Mouse (Mus musculus): Measurements from ENCODE around the gene Pou2f1. TPM values are rescaled to one million over a fixed set of nuclear protein-coding genes. Genes with fewer than 3 reads are reported as not detected.

Gene Pou2f1
- polyA plus RNA-seq, 1 experiment, result 6.3 TPM

- TF ChIP-seq POLR2A (IDR thresholded peaks at IDR 0.05; ENCODE audit: low read depth, low read length), result no peak
- TF ChIP-seq CTCF (IDR thresholded peaks at IDR 0.05; ENCODE audit: borderline replicate concordance, insufficient read depth, low read length), result no peak
- H3K27ac ChIP-seq (ENCODE audit: insufficient read depth, low read length), result no peak overlapping the region
- H3K4me3 ChIP-seq (ENCODE audit: insufficient read depth, low read length), result no peak overlapping the region
- H3K4me1 ChIP-seq (ENCODE audit: control insufficient read depth, insufficient read depth, low read length), result peaks cover 5% of the 10 kb centered on the region; the same call in 1 of the 2 replicates
These were observed 36.4 kb upstream of the Pou2f1 start for GRCm38 (mm10) chr1:166038731-166039332.

GRCm38 (mm10) chr1:166035045-166035444, 32.6 kb upstream of the Pou2f1 start:
- Histone ChIP-seq H3K4me3 (ENCODE audit: insufficient read depth, low read length) (no peak overlapping the region), H3K27ac (ENCODE audit: insufficient read depth, low read length) (no peak overlapping the region), H3K4me1 (ENCODE audit: control insufficient read depth, insufficient read depth, low read length) (no peaks in the 10 kb centered on the region)
- TF ChIP-seq POLR2A (IDR thresholded peaks at IDR 0.05; ENCODE audit: low read depth, low read length) (no peak), CTCF (IDR thresholded peaks at IDR 0.05; ENCODE audit: borderline replicate concordance, insufficient read depth, low read length) (no peak)

GRCm38 (mm10) chr1:166031673-166032547, 29.4 kb upstream of the Pou2f1 start:
- no peak overlapping the region for H3K27ac ChIP-seq (ENCODE audit: insufficient read depth, low read length)
- TF ChIP-seq CTCF (IDR thresholded peaks at IDR 0.05; ENCODE audit: borderline replicate concordance, insufficient read depth, low read length), result no peak
- no peak for TF ChIP-seq POLR2A (IDR thresholded peaks at IDR 0.05; ENCODE audit: low read depth, low read length)
- no peaks in the 10 kb centered on the region for H3K4me1 ChIP-seq (ENCODE audit: control insufficient read depth, insufficient read depth, low read length)
- no peak overlapping the region for H3K4me3 ChIP-seq (ENCODE audit: insufficient read depth, low read length)

- Histone ChIP-seq H3K4me1 (ENCODE audit: control insufficient read depth, insufficient read depth, low read length) (no peaks in the 10 kb centered on the region), H3K27ac (ENCODE audit: insufficient read depth, low read length) (no peak overlapping the region), H3K4me3 (ENCODE audit: insufficient read depth, low read length) (no peak overlapping the region)
- TF ChIP-seq POLR2A (IDR thresholded peaks at IDR 0.05; ENCODE audit: low read depth, low read length), result no peak
- no peak for TF ChIP-seq CTCF (IDR thresholded peaks at IDR 0.05; ENCODE audit: borderline replicate concordance, insufficient read depth, low read length)
These were observed 21.5 kb upstream of the Pou2f1 start for GRCm38 (mm10) chr1:166023981-166024380.

GRCm38 (mm10) chr1:166017203-166017602, 14.7 kb upstream of the Pou2f1 start:
- no peak for TF ChIP-seq POLR2A (IDR thresholded peaks at IDR 0.05; ENCODE audit: low read depth, low read length)
- TF ChIP-seq CTCF (IDR thresholded peaks at IDR 0.05; ENCODE audit: borderline replicate concordance, insufficient read depth, low read length), result no peak
- Histone ChIP-seq H3K4me3 (ENCODE audit: insufficient read depth, low read length) (no peak overlapping the region), H3K27ac (ENCODE audit: insufficient read depth, low read length) (no peak overlapping the region), H3K4me1 (ENCODE audit: control insufficient read depth, insufficient read depth, low read length) (no peaks in the 10 kb centered on the region)

- no peaks in the 10 kb centered on the region for H3K4me1 ChIP-seq (ENCODE audit: control insufficient read depth, insufficient read depth, low read length)
- TF ChIP-seq CTCF (IDR thresholded peaks at IDR 0.05; ENCODE audit: borderline replicate concordance, insufficient read depth, low read length), result no peak
- TF ChIP-seq POLR2A (IDR thresholded peaks at IDR 0.05; ENCODE audit: low read depth, low read length), result no peak
- H3K27ac ChIP-seq (ENCODE audit: insufficient read depth, low read length), result no peak overlapping the region
- no peak overlapping the region for H3K4me3 ChIP-seq (ENCODE audit: insufficient read depth, low read length)
These were observed 13.8 kb upstream of the Pou2f1 start for GRCm38 (mm10) chr1:166016306-166016705.

- no peaks in the 10 kb centered on the region for H3K4me1 ChIP-seq (ENCODE audit: control insufficient read depth, insufficient read depth, low read length)
- no peak overlapping the region for H3K4me3 ChIP-seq (ENCODE audit: insufficient read depth, low read length)
- H3K27ac ChIP-seq (ENCODE audit: insufficient read depth, low read length), result no peak overlapping the region
- TF ChIP-seq POLR2A (IDR thresholded peaks at IDR 0.05; ENCODE audit: low read depth, low read length) (no peak), CTCF (IDR thresholded peaks at IDR 0.05; ENCODE audit: borderline replicate concordance, insufficient read depth, low read length) (no peak)
These were observed 12.1 kb upstream of the Pou2f1 start for GRCm38 (mm10) chr1:166014530-166014929.

GRCm38 (mm10) chr1:166010106-166010505, 7.6 kb upstream of the Pou2f1 start:
- Histone ChIP-seq H3K27ac (ENCODE audit: insufficient read depth, low read length) (no peak overlapping the region), H3K4me3 (ENCODE audit: insufficient read depth, low read length) (no peak overlapping the region), H3K4me1 (ENCODE audit: control insufficient read depth, insufficient read depth, low read length) (no peaks in the 10 kb centered on the region)
- TF ChIP-seq POLR2A (IDR thresholded peaks at IDR 0.05; ENCODE audit: low read depth, low read length), result no peak
- no peak for TF ChIP-seq CTCF (IDR thresholded peaks at IDR 0.05; ENCODE audit: borderline replicate concordance, insufficient read depth, low read length)

GRCm38 (mm10) chr1:166008634-166009350, 6.3 kb upstream of the Pou2f1 start:
- no peak overlapping the region for H3K27ac ChIP-seq (ENCODE audit: insufficient read depth, low read length)
- no peak for TF ChIP-seq CTCF (IDR thresholded peaks at IDR 0.05; ENCODE audit: borderline replicate concordance, insufficient read depth, low read length)
- TF ChIP-seq POLR2A (IDR thresholded peaks at IDR 0.05; ENCODE audit: low read depth, low read length), result no peak
- H3K4me1 ChIP-seq (ENCODE audit: control insufficient read depth, insufficient read depth, low read length), result no peaks in the 10 kb centered on the region
- no peak overlapping the region for H3K4me3 ChIP-seq (ENCODE audit: insufficient read depth, low read length)

All from embryonic fibroblast, embryonic 13.5 days (primary cell).